Mouse (Mus musculus): ENCODE data around the gene Fibcd1.

Fibcd1 gene

GRCm38 (mm10) chr2:31845896-31846691 lies at the start of gene Fibcd1:
TSS of gene Fibcd1 (minus strand) at chr2:31846005.
- no peak for DNase-seq (ENCODE audit: low read depth, low spot score)

GRCm38 (mm10) chr2:31894221-31894870 lies 48.5 kb upstream of the Fibcd1 start:
- DNase-seq (ENCODE audit: low read depth, low spot score) = no peak

GRCm38 (mm10) chr2:31893110-31893669 lies 47.4 kb upstream of the Fibcd1 start:
- no peak for DNase-seq (ENCODE audit: low read depth, low spot score)

GRCm38 (mm10) chr2:31891219-31891618 lies 45.4 kb upstream of the Fibcd1 start:
- no peak for DNase-seq (ENCODE audit: low read depth, low spot score)

- DNase-seq (ENCODE audit: low read depth, low spot score) = no peak
These were observed 43.1 kb upstream of the Fibcd1 start for GRCm38 (mm10) chr2:31888871-31889270.

GRCm38 (mm10) chr2:31887030-31887429 lies 41.2 kb upstream of the Fibcd1 start, which contains the start of gene Lamc3:
TSS of gene Lamc3 (plus strand) at chr2:31887291.
- DNase-seq (ENCODE audit: low read depth, low spot score) = no peak

GRCm38 (mm10) chr2:31884806-31885205 lies 39.0 kb upstream of the Fibcd1 start:
- DNase-seq (ENCODE audit: low read depth, low spot score) = no peak

GRCm38 (mm10) chr2:31883061-31883460 lies 37.3 kb upstream of the Fibcd1 start:
- no peak for DNase-seq (ENCODE audit: low read depth, low spot score)

GRCm38 (mm10) chr2:31880868-31881267 lies 35.1 kb upstream of the Fibcd1 start:
- DNase-seq (ENCODE audit: low read depth, low spot score) = no peak

GRCm38 (mm10) chr2:31878610-31879009 lies 32.8 kb upstream of the Fibcd1 start:
- no peak for DNase-seq (ENCODE audit: low read depth, low spot score)

- DNase-seq (ENCODE audit: low read depth, low spot score) = no peak
These were observed 30.6 kb upstream of the Fibcd1 start for GRCm38 (mm10) chr2:31876446-31876845.

- no peak for DNase-seq (ENCODE audit: low read depth, low spot score)
These were observed 28.6 kb upstream of the Fibcd1 start for GRCm38 (mm10) chr2:31874290-31874855.

- no peak for DNase-seq (ENCODE audit: low read depth, low spot score)
These were observed 24.9 kb upstream of the Fibcd1 start for GRCm38 (mm10) chr2:31870683-31871082.

GRCm38 (mm10) chr2:31869692-31870091 lies 23.9 kb upstream of the Fibcd1 start:
- no peak for DNase-seq (ENCODE audit: low read depth, low spot score)

- DNase-seq (ENCODE audit: low read depth, low spot score) = no peak
These were observed 22.8 kb upstream of the Fibcd1 start for GRCm38 (mm10) chr2:31868538-31869164.

GRCm38 (mm10) chr2:31867773-31868537 lies 22.1 kb upstream of the Fibcd1 start:
- DNase-seq (ENCODE audit: low read depth, low spot score) = no peak

GRCm38 (mm10) chr2:31865794-31866193 lies 20.0 kb upstream of the Fibcd1 start:
- DNase-seq (ENCODE audit: low read depth, low spot score) = no peak

GRCm38 (mm10) chr2:31865322-31865721 lies 19.5 kb upstream of the Fibcd1 start:
- DNase-seq (ENCODE audit: low read depth, low spot score) = no peak

GRCm38 (mm10) chr2:31864891-31865290 lies 19.1 kb upstream of the Fibcd1 start:
- no peak for DNase-seq (ENCODE audit: low read depth, low spot score)

GRCm38 (mm10) chr2:31863766-31864165 lies 18.0 kb upstream of the Fibcd1 start:
- no peak for DNase-seq (ENCODE audit: low read depth, low spot score)

- DNase-seq (ENCODE audit: low read depth, low spot score) = no peak
These were observed 17.1 kb upstream of the Fibcd1 start for GRCm38 (mm10) chr2:31862919-31863318.

All from retina, adult 2 months (tissue).